Mouse (Mus musculus) heart, embryonic 13.5 days (tissue): ENCODE results near the gene Cfap65. TPM values are rescaled to one million over a fixed set of nuclear protein-coding genes. Genes with fewer than 3 reads are reported as not detected.

Source experiments
- ATAC-seq: fragments of 200-750 bp; cut with Nextera tagmentation; 2 replicates; pipeline ENCODE4 v1.8.0; 2017; ENCODE audit warnings: moderate TSS enrichment; ENCODE audit not compliant: insufficient number of reproducible peaks, low FRiP score, low TSS enrichment; ENCODE audit errors: extremely low read depth
- H3K27ac ChIP-seq: fragments of 300-500 bp; sonication (generic); replicated peaks from 2 replicates; pipeline ENCODE4 v1.5.1; 2015; ENCODE audit warnings: moderate library complexity, mild to moderate bottlenecking, inconsistent platforms
- H3K27me3 ChIP-seq: fragments of 300-500 bp; sonication (generic); replicated peaks from 2 replicates; pipeline ENCODE4 v1.6.1; 2015; ENCODE audit warnings: mild to moderate bottlenecking, inconsistent platforms
- H3K36me3 ChIP-seq: fragments of 300-500 bp; sonication (generic); 2 replicates; pipeline ENCODE4 v1.6.1; 2015; ENCODE audit warnings: mild to moderate bottlenecking, inconsistent platforms
- H3K4me1 ChIP-seq: fragments of 300-500 bp; sonication (generic); 2 replicates; pipeline ENCODE4 v1.6.1; 2015; ENCODE audit warnings: inconsistent platforms
- H3K4me2 ChIP-seq: fragments of 300-500 bp; sonication (generic); 2 replicates; pipeline ENCODE4 v1.6.1; 2015; ENCODE audit warnings: inconsistent platforms, mild to moderate bottlenecking, moderate library complexity
- H3K4me3 ChIP-seq: fragments of 300-500 bp; sonication (generic); 2 replicates; pipeline ENCODE4 v1.5.1; 2015; ENCODE audit warnings: moderate library complexity, mild to moderate bottlenecking, inconsistent platforms
- H3K9ac ChIP-seq: fragments of 300-500 bp; sonication (generic); 2 replicates; pipeline ENCODE4 v1.6.1; 2015; ENCODE audit warnings: inconsistent platforms, mild to moderate bottlenecking, moderate library complexity
- H3K9me3 ChIP-seq: fragments of 300-500 bp; sonication (generic); 2 replicates; pipeline ENCODE4 v1.6.1; 2016; ENCODE audit warnings: inconsistent platforms
- WGBS: fragments of 180-500 bp; shearing (Covaris S2); methylation state at CpG from one replicate; pipeline ENCODE4 v1.1.7; 2015; ENCODE audit warnings: mixed read lengths; 5-methylcytosine and 5-hydroxymethylcytosine counted together
- polyA plus RNA-seq: library from polyadenylated mRNA; unstranded; fragments of >200 nt; fragmentation: Nextera tagmentation; extraction: Ambion mirVana; gene quantifications from 2 replicates; pipeline ENCODE4 v1.2.1, GENCODE M21; 2015

Cfap65 gene
- polyA plus RNA-seq = not detected in 2 replicates

- H3K4me2 ChIP-seq = peak within 1 kb of the TSS; percentile 43
- no peak for ATAC-seq
- no peaks in the 10 kb centered on the region for H3K9me3 ChIP-seq
- H3K36me3 ChIP-seq = no peaks in the 10 kb centered on the region
- no peaks in the 10 kb centered on the region for H3K4me1 ChIP-seq
- 4% methylated on average over 18 of the region's 18 CpGs for WGBS
- no peak within 1 kb of the TSS for H3K9ac ChIP-seq
- H3K4me3 ChIP-seq = peak within 1 kb of the TSS; percentile 18; the same call in 1 of the 2 replicates
- peaks cover 87% of the 10 kb centered on the region for H3K27me3 ChIP-seq
- H3K27ac ChIP-seq = no peak within 1 kb of the TSS
Measured at GRCm38 (mm10) chr1:74935402-74935801, at the start of gene Cfap65. TSS of gene Cfap65 (minus strand) at chr1:74935599.

DNA sequence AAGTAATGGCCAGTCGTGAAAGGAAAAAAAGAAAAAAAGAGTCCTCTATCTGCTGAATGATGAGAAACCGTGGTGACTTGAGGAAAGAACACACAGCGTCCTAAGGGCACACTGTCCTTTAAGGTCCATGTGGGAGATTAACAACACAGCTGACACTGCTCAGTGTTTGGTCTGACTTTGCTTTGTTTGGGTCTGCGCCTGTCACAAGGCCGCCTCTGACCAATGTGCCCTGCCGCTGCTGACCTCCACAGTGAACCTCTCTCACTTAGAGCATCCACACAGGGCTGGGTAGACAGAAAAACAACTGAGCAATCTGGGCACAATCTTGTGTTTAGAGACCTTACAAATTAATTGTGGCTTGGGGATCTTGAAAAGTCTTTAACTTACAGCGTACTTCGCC, 41.6 kb upstream of the Cfap65 start:
- no peaks in the 10 kb centered on the region for H3K4me1 ChIP-seq
- H3K36me3 ChIP-seq = no peaks in the 10 kb centered on the region
- no peaks in the 10 kb centered on the region for H3K9me3 ChIP-seq
- no peak overlapping the region for H3K4me2 ChIP-seq
- H3K9ac ChIP-seq = no peak overlapping the region
- no peak overlapping the region for H3K4me3 ChIP-seq
- 80% methylated on average over 8 of the region's 8 CpGs for WGBS
- H3K27me3 ChIP-seq = no peaks in the 10 kb centered on the region; the same call in 1 of the 2 replicates
- ATAC-seq = no peak
- no peak overlapping the region for H3K27ac ChIP-seq

GRCm38 (mm10) chr1:74975936-74976335, 40.5 kb upstream of the Cfap65 start:
- no peak for ATAC-seq
- Histone ChIP-seq H3K27me3 (no peaks in the 10 kb centered on the region; the same call in 1 of the 2 replicates), H3K9me3 (no peaks in the 10 kb centered on the region), H3K4me2 (no peak overlapping the region), H3K4me3 (no peak overlapping the region), H3K36me3 (no peaks in the 10 kb centered on the region), H3K4me1 (no peaks in the 10 kb centered on the region), H3K27ac (no peak overlapping the region), H3K9ac (no peak overlapping the region)
- 81% methylated on average over 1 of the region's 1 CpGs for WGBS

GRCm38 (mm10) chr1:74973590-74973989, 38.2 kb upstream of the Cfap65 start:
- ATAC-seq = no peak
- H3K4me1 ChIP-seq = no peaks in the 10 kb centered on the region
- no peak overlapping the region for H3K4me2 ChIP-seq
- no peaks in the 10 kb centered on the region; the same call in 1 of the 2 replicates for H3K27me3 ChIP-seq
- WGBS = 75% methylated on average over 6 of the region's 6 CpGs
- no peak overlapping the region for H3K9ac ChIP-seq
- no peak overlapping the region for H3K27ac ChIP-seq
- H3K9me3 ChIP-seq = no peaks in the 10 kb centered on the region
- no peaks in the 10 kb centered on the region for H3K36me3 ChIP-seq
- no peak overlapping the region for H3K4me3 ChIP-seq

- H3K9ac ChIP-seq = no peak overlapping the region
- ATAC-seq = no peak
Measured at GRCm38 (mm10) chr1:74971353-74972050, 36.1 kb upstream of the Cfap65 start.

GRCm38 (mm10) chr1:74967962-74968580, 32.7 kb upstream of the Cfap65 start:
- H3K27ac ChIP-seq = no peak overlapping the region
- 32% methylated on average over 8 of the region's 8 CpGs for WGBS
- no peaks in the 10 kb centered on the region for H3K9me3 ChIP-seq
- H3K9ac ChIP-seq = no peak overlapping the region
- no peak overlapping the region for H3K4me3 ChIP-seq
- H3K4me1 ChIP-seq = peaks cover 13% of the 10 kb centered on the region
- no peak for ATAC-seq
- no peaks in the 10 kb centered on the region for H3K36me3 ChIP-seq
- no peak overlapping the region for H3K4me2 ChIP-seq
- peaks cover 14% of the 10 kb centered on the region for H3K27me3 ChIP-seq

More at GRCm38 (mm10) chr1:74971353-74972050, 36.1 kb upstream of the Cfap65 start:
- H3K4me2 ChIP-seq = no peak overlapping the region
- H3K27me3 ChIP-seq = no peaks in the 10 kb centered on the region; the same call in none of the 2 replicates
- no peaks in the 10 kb centered on the region for H3K9me3 ChIP-seq
- no peak overlapping the region for H3K27ac ChIP-seq
- no peak overlapping the region for H3K4me3 ChIP-seq
- 61% methylated on average over 4 of the region's 4 CpGs for WGBS
- H3K36me3 ChIP-seq = no peaks in the 10 kb centered on the region
- H3K4me1 ChIP-seq = 0 out of 2 replicates have a peak, but pooled peaks cover 8% of the 10 kb centered on the region

DNA sequence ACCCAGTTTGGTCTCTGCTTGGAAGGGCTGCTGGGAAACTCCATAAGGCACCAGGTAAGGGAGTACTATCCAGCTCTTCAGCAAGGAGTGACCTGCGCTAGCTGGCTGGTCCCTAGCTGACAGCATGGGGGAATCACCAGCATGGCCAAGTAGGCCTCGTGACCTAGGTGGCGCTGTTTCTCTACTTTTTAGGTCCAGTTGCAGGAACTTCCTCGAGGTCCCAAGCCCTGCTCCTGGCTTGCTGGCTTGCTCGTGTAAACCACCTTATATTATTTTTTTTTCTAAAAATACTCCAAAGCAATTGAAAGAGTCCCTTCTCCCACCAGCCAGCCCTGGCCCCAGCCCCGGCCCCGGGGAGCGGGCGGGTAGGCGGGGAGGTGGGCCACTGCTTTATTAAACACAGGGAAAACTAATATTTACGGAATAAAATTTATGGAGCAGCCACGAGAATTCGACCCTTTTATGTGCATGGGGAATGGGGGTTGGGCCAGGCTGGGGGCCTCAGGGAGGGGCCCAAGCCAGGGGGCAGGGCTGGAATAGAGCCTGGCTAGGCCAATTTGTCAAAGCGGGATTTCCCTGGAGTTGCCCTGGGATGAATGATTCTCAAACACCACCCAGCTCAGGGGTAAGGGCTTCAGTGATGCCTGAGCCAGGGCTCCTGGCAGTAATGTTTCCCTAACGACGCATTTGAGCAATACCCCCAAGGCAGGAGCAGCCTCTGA, 29.3 kb upstream of the Cfap65 start:
- Histone ChIP-seq H3K27me3 (peaks cover 32% of the 10 kb centered on the region), H3K9ac (peak overlapping the region; percentile 77), H3K36me3 (no peaks in the 10 kb centered on the region), H3K9me3 (no peaks in the 10 kb centered on the region), H3K4me1 (peaks cover 13% of the 10 kb centered on the region), H3K4me2 (peak overlapping the region; percentile 68), H3K27ac (no peak overlapping the region), H3K4me3 (peak overlapping the region; percentile 35)
- ATAC-seq = no peak
- 21% methylated on average over 16 of the region's 16 CpGs for whole genome bisulfite sequencing

- no peaks in the 10 kb centered on the region for H3K36me3 ChIP-seq
- no peak for ATAC-seq
- H3K9me3 ChIP-seq = no peaks in the 10 kb centered on the region
- no peak overlapping the region for H3K4me2 ChIP-seq
- peaks cover 8% of the 10 kb centered on the region for H3K4me1 ChIP-seq
- H3K9ac ChIP-seq = no peak overlapping the region
- no peak overlapping the region for H3K27ac ChIP-seq
- 82% methylated on average over 5 of the region's 5 CpGs for WGBS
- peaks cover 49% of the 10 kb centered on the region for H3K27me3 ChIP-seq
- H3K4me3 ChIP-seq = no peak overlapping the region
Measured at GRCm38 (mm10) chr1:74962853-74963227, 27.4 kb upstream of the Cfap65 start.

DNA sequence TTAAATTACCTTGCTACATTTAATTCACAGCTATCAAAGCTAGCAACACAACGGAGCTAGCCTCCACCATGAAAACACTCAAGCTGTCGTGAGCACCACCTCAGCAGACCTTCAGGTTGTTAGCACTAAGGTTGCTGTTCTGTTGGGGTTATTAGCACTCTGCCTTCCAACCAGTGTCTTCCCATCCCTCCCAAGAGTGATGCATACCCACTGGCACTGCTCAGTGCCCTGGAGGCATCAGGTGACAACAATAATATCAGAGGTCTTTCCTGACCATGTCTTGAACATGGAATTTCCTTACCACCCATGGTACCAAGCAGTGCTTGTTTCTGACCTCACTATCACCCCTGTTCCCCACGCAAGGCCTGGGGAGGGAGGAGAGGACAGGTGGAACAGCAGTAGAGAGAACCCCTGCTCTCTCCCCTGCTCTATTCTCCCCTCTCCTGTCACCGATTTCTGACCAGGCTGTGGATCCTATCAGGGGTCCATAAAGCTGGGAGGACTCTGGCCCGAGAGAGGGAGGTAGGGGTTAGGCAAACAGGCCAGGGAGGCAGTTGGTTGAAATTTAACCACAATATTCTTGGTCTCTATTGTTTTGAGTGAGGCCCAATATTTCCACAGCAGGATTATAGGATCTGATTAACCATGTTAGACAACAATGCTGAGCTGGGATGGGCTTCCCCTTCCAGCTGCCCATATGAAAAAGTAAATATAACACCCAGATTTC, 26.9 kb upstream of the Cfap65 start:
- H3K4me2 ChIP-seq = no peak overlapping the region
- H3K27ac ChIP-seq = no peak overlapping the region
- peaks cover 5% of the 10 kb centered on the region for H3K4me1 ChIP-seq
- no peaks in the 10 kb centered on the region for H3K9me3 ChIP-seq
- peaks cover 55% of the 10 kb centered on the region for H3K27me3 ChIP-seq
- H3K9ac ChIP-seq = no peak overlapping the region
- no peak overlapping the region for H3K4me3 ChIP-seq
- 66% methylated on average over 5 of the region's 5 CpGs for WGBS
- ATAC-seq = no peak
- no peaks in the 10 kb centered on the region for H3K36me3 ChIP-seq

- no peak for ATAC-seq
- Histone ChIP-seq H3K4me2 (no peak overlapping the region), H3K27me3 (peaks cover 60% of the 10 kb centered on the region), H3K9ac (no peak overlapping the region), H3K4me1 (peaks cover 5% of the 10 kb centered on the region), H3K9me3 (no peaks in the 10 kb centered on the region), H3K27ac (no peak overlapping the region), H3K36me3 (no peaks in the 10 kb centered on the region), H3K4me3 (no peak overlapping the region)
- 77% methylated on average over 7 of the region's 7 CpGs for WGBS
Measured at GRCm38 (mm10) chr1:74961722-74962121, 26.3 kb upstream of the Cfap65 start.

DNA sequence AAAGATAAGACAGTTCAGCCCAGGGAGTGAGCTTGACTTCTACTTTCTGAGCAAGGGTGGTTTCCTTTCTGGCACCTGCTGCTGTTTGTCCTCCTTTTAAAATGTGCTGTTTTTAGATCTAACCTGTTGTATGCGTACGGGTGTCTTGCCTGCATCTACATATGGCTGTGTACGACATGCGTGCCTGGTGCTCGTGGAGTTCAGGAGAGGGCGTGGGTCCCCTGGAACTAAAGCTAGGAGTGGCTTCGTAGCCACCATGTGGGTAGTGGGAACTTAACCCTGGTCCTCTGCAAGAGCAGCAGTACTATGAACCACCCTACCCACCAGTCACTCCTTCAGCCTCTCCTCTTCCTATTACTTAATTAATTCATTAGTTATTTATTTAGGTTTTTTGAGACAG, 24.7 kb upstream of the Cfap65 start:
- ATAC-seq = no peak
- Histone ChIP-seq H3K9me3 (no peaks in the 10 kb centered on the region), H3K27ac (no peak overlapping the region), H3K4me3 (no peak overlapping the region), H3K4me1 (peaks cover 5% of the 10 kb centered on the region), H3K27me3 (peaks cover 73% of the 10 kb centered on the region), H3K4me2 (no peak overlapping the region), H3K36me3 (no peaks in the 10 kb centered on the region), H3K9ac (no peak overlapping the region)
- 70% methylated on average over 7 of the region's 7 CpGs for WGBS
